Mouse (Mus musculus): Measurements from ENCODE around the gene 4930544D05Rik. TPM values are rescaled to one million over a fixed set of nuclear protein-coding genes. Genes with fewer than 3 reads are reported as not detected.

The 4930544D05Rik gene
- total and polyA plus RNA-seq, 2 experiments: not detected

DNA sequence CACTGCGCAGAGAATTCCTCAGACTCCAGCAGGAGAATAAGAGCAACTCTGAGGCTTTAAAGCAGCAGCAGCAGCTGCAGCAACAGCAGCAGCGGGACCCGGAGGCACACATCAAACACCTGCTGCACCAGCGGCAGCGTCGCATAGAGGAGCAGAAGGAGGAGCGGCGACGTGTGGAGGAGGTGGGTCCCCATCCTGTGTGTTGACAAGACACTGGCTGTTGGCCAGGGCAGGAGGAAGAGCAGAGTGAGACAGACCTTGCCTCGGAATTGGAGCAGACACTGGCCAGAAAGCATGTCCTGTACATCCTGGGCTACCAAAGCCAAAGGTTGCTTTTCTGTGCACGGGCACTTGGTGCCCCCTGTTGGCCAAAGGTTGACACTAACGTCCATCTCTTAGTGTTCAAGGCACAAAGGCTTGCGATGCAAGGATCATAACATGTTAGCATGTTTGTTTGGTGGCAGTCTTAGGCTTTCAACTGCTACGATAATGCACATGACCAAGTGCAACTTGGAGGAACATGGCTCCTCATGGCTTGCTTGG is 10.6 kb upstream of the 4930544D05Rik start:
- H3K27me3 ChIP-seq (ENCODE audit: control insufficient read depth, insufficient read depth, low read length): no peaks in the 10 kb centered on the region
- no peaks in the 10 kb centered on the region for H3K79me2 ChIP-seq (ENCODE audit: control insufficient read depth, insufficient read depth, low read length)
- H3K36me3 ChIP-seq (ENCODE audit: control insufficient read depth, insufficient read depth, low read length): peaks cover 3% of the 10 kb centered on the region; the same call in 1 of the 2 replicates
- no peak overlapping the region for H3K27ac ChIP-seq (replicated peaks; ENCODE audit: insufficient read depth, low read depth, low read length)
- H3K4me1 ChIP-seq (ENCODE audit: control insufficient read depth, insufficient read depth, low read length): no peaks in the 10 kb centered on the region
- no peak overlapping the region for H3K9ac ChIP-seq (ENCODE audit: low read depth, low read length)
- peak; percentile 87 for TF ChIP-seq CTCF (IDR thresholded peaks at IDR 0.05; ENCODE audit: low read depth, low read length)
- TF ChIP-seq POLR2A (IDR thresholded peaks at IDR 0.05; ENCODE audit: extremely low read depth, insufficient read depth, low read length): no peak
- 68% methylated on average over 14 of the region's 14 CpGs for WGBS
- DNase-seq (ENCODE audit: extremely low read depth, low read depth, low spot score): peak; percentile 59
- no peak overlapping the region for H3K4me3 ChIP-seq (ENCODE audit: insufficient read depth, low read depth, low read length)

DNA sequence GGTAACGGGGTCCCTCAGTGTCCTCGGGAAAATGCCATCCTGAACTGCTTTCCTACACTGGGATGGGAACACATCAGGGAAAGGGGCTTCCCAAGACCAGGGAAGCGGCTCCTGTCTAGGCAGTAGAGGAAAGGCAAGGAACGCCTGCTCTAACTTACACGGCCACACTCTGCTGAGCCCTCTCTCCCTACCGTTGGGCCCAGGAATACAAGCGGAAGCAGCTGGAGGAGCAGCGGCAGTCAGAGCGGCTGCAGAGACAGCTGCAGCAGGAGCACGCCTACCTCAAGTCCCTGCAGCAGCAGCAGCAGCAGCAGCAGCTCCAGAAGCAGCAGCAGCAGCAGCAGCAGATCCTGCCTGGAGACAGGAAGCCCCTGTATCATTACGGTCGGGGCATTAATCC is 8.9 kb upstream of the 4930544D05Rik start:
- no peak for DNase-seq (ENCODE audit: extremely low read depth, low read depth, low spot score)
- Histone ChIP-seq H3K36me3 (ENCODE audit: control insufficient read depth, insufficient read depth, low read length) (peaks cover 3% of the 10 kb centered on the region; the same call in 1 of the 2 replicates), H3K79me2 (ENCODE audit: control insufficient read depth, insufficient read depth, low read length) (no peaks in the 10 kb centered on the region)

DNA sequence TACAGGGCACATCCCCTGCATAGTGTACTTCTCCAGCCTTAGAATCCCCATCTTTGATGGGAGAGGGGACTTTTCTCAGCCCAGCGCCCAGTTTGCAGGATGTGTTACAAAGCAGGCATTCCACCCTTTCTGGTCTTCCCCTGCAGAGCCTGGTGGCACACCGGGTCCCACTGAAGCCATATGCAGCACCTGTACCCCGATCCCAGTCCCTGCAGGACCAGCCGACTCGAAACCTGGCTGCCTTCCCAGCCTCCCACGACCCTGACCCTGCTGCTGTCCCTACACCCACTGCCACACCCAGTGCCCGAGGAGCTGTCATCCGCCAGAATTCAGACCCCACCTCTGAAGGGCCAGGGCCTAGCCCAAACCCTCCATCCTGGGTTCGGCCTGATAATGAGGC is 8.0 kb upstream of the 4930544D05Rik start:
- Histone ChIP-seq H3K27ac (replicated peaks; ENCODE audit: insufficient read depth, low read depth, low read length) (no peak overlapping the region), H3K4me3 (ENCODE audit: insufficient read depth, low read depth, low read length) (no peak overlapping the region), H3K4me1 (ENCODE audit: control insufficient read depth, insufficient read depth, low read length) (no peaks in the 10 kb centered on the region), H3K9ac (ENCODE audit: low read depth, low read length) (no peak overlapping the region), H3K36me3 (ENCODE audit: control insufficient read depth, insufficient read depth, low read length) (peaks cover 6% of the 10 kb centered on the region; the same call in 1 of the 2 replicates), H3K27me3 (ENCODE audit: control insufficient read depth, insufficient read depth, low read length) (no peaks in the 10 kb centered on the region), H3K79me2 (ENCODE audit: control insufficient read depth, insufficient read depth, low read length) (no peaks in the 10 kb centered on the region)
- no peak for DNase-seq (ENCODE audit: extremely low read depth, low read depth, low spot score)
- WGBS: 80% methylated on average over 9 of the region's 9 CpGs
- TF ChIP-seq CTCF (IDR thresholded peaks at IDR 0.05; ENCODE audit: low read depth, low read length) (no peak), POLR2A (IDR thresholded peaks at IDR 0.05; ENCODE audit: extremely low read depth, insufficient read depth, low read length) (no peak)

More for the DNA sequence above, 8.9 kb upstream of the 4930544D05Rik start:
- Histone ChIP-seq H3K27me3 (ENCODE audit: control insufficient read depth, insufficient read depth, low read length) (no peaks in the 10 kb centered on the region), H3K9ac (ENCODE audit: low read depth, low read length) (no peak overlapping the region), H3K4me3 (ENCODE audit: insufficient read depth, low read depth, low read length) (no peak overlapping the region), H3K27ac (replicated peaks; ENCODE audit: insufficient read depth, low read depth, low read length) (no peak overlapping the region), H3K4me1 (ENCODE audit: control insufficient read depth, insufficient read depth, low read length) (no peaks in the 10 kb centered on the region)
- no peak for TF ChIP-seq CTCF (IDR thresholded peaks at IDR 0.05; ENCODE audit: low read depth, low read length)
- no peak for TF ChIP-seq POLR2A (IDR thresholded peaks at IDR 0.05; ENCODE audit: extremely low read depth, insufficient read depth, low read length)
- 93% methylated on average over 12 of the region's 12 CpGs for WGBS

- no peak overlapping the region for H3K27ac ChIP-seq (replicated peaks; ENCODE audit: insufficient read depth, low read depth, low read length)
- no peak overlapping the region for H3K4me3 ChIP-seq (ENCODE audit: insufficient read depth, low read depth, low read length)
- no peaks in the 10 kb centered on the region for H3K79me2 ChIP-seq (ENCODE audit: control insufficient read depth, insufficient read depth, low read length)
- no peaks in the 10 kb centered on the region for H3K27me3 ChIP-seq (ENCODE audit: control insufficient read depth, insufficient read depth, low read length)
- H3K9ac ChIP-seq (ENCODE audit: low read depth, low read length): no peak overlapping the region
- TF ChIP-seq CTCF (IDR thresholded peaks at IDR 0.05; ENCODE audit: low read depth, low read length) (peak; percentile 68), POLR2A (IDR thresholded peaks at IDR 0.05; ENCODE audit: extremely low read depth, insufficient read depth, low read length) (no peak)
- WGBS: 88% methylated on average over 26 of the region's 26 CpGs
- H3K4me1 ChIP-seq (ENCODE audit: control insufficient read depth, insufficient read depth, low read length): no peaks in the 10 kb centered on the region
- no peak for DNase-seq (ENCODE audit: extremely low read depth, low read depth, low spot score)
- peaks cover 6% of the 10 kb centered on the region; the same call in 1 of the 2 replicates for H3K36me3 ChIP-seq (ENCODE audit: control insufficient read depth, insufficient read depth, low read length)
Observed at GRCm38 (mm10) chr11:70608381-70609066, 7.1 kb upstream of the 4930544D05Rik start.

GRCm38 (mm10) chr11:70610752-70611151 is 4.9 kb upstream of the 4930544D05Rik start:
- Histone ChIP-seq H3K4me1 (ENCODE audit: control insufficient read depth, insufficient read depth, low read length) (peaks cover 3% of the 10 kb centered on the region; the same call in 1 of the 2 replicates), H3K9ac (ENCODE audit: low read depth, low read length) (no peak overlapping the region), H3K36me3 (ENCODE audit: control insufficient read depth, insufficient read depth, low read length) (peaks cover 6% of the 10 kb centered on the region; the same call in 1 of the 2 replicates), H3K27ac (replicated peaks; ENCODE audit: insufficient read depth, low read depth, low read length) (no peak overlapping the region), H3K79me2 (ENCODE audit: control insufficient read depth, insufficient read depth, low read length) (no peaks in the 10 kb centered on the region), H3K27me3 (ENCODE audit: control insufficient read depth, insufficient read depth, low read length) (no peaks in the 10 kb centered on the region), H3K4me3 (ENCODE audit: insufficient read depth, low read depth, low read length) (no peak overlapping the region)
- 89% methylated on average over 4 of the region's 4 CpGs for WGBS
- DNase-seq (ENCODE audit: extremely low read depth, low read depth, low spot score): no peak
- TF ChIP-seq POLR2A (IDR thresholded peaks at IDR 0.05; ENCODE audit: extremely low read depth, insufficient read depth, low read length) (no peak), CTCF (IDR thresholded peaks at IDR 0.05; ENCODE audit: low read depth, low read length) (no peak)

GRCm38 (mm10) chr11:70612505-70612904 is 3.1 kb upstream of the 4930544D05Rik start:
- Histone ChIP-seq H3K36me3 (ENCODE audit: control insufficient read depth, insufficient read depth, low read length) (peaks cover 6% of the 10 kb centered on the region; the same call in 1 of the 2 replicates), H3K4me3 (ENCODE audit: insufficient read depth, low read depth, low read length) (no peak overlapping the region), H3K27ac (replicated peaks; ENCODE audit: insufficient read depth, low read depth, low read length) (no peak overlapping the region), H3K79me2 (ENCODE audit: control insufficient read depth, insufficient read depth, low read length) (no peaks in the 10 kb centered on the region), H3K27me3 (ENCODE audit: control insufficient read depth, insufficient read depth, low read length) (no peaks in the 10 kb centered on the region), H3K4me1 (ENCODE audit: control insufficient read depth, insufficient read depth, low read length) (peaks cover 3% of the 10 kb centered on the region; the same call in 1 of the 2 replicates), H3K9ac (ENCODE audit: low read depth, low read length) (no peak overlapping the region)
- TF ChIP-seq POLR2A (IDR thresholded peaks at IDR 0.05; ENCODE audit: extremely low read depth, insufficient read depth, low read length) (no peak), CTCF (IDR thresholded peaks at IDR 0.05; ENCODE audit: low read depth, low read length) (peak; percentile 45)
- no peak for DNase-seq (ENCODE audit: extremely low read depth, low read depth, low spot score)
- 85% methylated on average over 7 of the region's 7 CpGs for WGBS

Measured in liver, adult 2 months (tissue).